Mouse (Mus musculus) lung, postnatal 10 days (tissue): Measurements from ENCODE around the gene Tbc1d20.
"Not testable (repeated sequence)": the region's sequence is repeated elsewhere in the genome, so short reads cannot be mapped to it uniquely, and the experiment has no call there.

ENCODE experiments used
- DNase-seq: peaks from one replicate; pipeline ENCODE4 v3.0.0; 2021

The Tbc1d20 gene

DNA sequence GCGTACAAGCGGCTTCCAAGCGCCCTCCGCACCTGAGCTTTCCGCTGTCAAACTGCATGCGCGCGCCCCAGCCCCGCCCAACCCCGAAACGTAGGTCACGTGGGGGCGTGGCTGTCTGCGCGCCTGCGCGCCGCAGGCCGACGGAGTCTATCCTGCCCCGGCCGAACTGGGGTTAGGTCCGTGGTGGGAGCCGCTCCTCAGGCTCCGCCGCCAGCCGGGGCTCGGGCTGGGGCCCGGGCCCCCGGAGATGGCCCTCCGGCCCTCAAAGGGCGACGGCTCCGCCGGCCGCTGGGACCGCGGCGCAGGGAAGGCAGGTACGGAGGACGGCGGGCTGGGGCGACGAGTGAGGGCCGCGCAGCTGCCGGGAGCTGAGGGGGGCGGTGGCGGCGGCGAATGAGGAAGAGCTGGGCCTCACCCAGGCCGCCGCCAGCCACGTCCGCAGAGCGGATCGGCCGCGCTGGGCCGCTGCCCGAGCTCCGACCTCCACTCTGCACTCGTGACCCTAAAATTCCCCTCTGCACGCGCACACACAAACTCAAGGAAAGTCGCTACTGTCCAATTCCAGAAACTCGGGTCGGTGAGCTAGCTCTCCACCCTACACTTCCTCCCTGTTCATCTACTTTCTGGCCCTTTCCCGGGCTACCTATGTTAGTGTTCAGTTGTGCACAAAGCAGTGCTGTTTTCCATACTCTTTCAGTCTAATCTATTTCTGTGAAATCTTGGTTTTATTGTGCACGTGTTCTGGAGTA lies at the start of gene Tbc1d20:
Gene Tbc1d20 (plus strand): TSS at position 102 of the 749 bp plus-strand sequence.
- DNase-seq, result peak; percentile 90

DNA sequence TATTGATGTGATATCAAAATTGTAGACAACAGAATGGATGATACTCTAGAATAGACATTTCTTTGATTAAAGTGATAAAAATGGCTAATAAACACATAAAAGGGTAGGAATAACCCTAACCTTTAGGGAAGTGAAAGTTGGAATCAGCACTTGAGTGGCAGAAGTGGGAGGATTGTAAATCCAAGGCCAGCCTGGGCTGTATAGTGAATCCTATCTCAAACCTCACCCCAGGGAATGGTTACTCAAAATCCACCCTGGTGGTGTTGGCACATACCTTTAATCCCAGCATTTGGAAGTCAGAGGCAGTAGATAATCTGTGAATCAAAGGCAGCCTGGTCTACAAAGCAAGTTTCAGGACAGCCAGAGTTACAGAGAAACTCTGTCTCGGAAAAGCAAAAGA lies 46.4 kb upstream of the Tbc1d20 start:
- no peak for DNase-seq

- no peak for DNase-seq
Measured at GRCm38 (mm10) chr2:152250511-152250910, 43.1 kb upstream of the Tbc1d20 start.

DNA sequence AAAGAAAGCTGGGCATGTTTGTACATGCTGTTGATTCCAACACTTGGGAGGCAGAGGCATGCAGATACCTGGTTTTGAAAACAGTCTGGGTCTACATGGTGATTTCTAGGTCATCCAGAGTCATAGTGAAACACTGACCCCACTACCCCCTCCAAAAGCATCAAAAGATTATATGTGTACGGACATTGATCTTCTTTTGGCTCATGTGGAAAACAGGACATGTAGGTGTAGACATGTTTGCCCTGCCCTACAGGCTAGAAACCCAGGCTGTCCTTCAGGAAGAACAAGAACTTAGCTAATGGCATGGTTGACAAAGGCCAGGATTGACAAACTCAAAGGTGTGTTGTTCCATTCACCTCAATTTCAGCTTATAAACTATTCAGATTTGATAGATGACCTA lies 33.9 kb upstream of the Tbc1d20 start:
- DNase-seq, result no peak

GRCm38 (mm10) chr2:152273639-152274038 lies 20.0 kb upstream of the Tbc1d20 start:
- DNase-seq, result no peak

DNA sequence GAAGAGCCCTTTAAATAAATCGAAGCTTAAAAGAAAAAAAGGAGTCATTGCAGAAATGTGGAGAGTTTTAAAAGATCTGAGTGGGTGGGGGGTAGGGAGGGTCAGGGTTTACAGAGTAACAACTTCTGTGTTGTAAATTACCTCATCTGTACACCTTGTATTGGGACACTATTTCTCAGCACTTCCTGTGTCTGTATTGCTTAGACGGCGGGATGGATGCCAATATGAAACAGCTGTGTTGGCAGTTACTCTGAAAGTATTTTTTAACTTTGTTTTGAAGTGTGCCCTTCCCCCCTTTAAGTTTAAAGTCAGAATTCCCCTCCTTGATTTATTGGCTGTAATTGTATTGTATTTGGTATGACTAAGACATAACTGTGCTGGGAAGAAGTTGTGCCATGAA lies 12.2 kb upstream of the Tbc1d20 start:
- peak; percentile 31 for DNase-seq

- no peak for DNase-seq
Measured at GRCm38 (mm10) chr2:152287560-152287959, 6.1 kb upstream of the Tbc1d20 start.

- DNase-seq, result no peak
Measured at GRCm38 (mm10) chr2:152288046-152288445, 5.6 kb upstream of the Tbc1d20 start.

DNA sequence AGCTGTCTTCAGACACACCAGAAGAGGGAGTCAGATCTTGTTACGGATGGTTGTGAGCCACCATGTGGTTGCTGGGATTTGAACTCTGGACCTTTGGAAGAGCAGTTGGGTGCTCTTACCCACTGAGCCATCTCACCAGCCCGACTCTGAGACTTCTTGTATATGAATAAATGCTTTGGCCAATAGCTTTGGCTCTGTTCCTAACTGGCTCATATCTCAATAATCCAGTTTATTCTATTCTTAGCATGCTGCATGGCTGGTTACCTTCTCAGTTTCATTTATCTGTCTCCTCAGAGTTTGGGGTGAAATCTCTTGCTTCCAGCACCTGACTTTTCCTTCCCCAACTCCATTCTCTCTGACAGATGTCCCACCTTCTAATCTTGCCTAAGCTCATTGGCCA lies 4.0 kb upstream of the Tbc1d20 start:
- not testable (repeated sequence) for DNase-seq

GRCm38 (mm10) chr2:152292475-152292874 lies 1.2 kb upstream of the Tbc1d20 start:
- DNase-seq, result no peak

- no peak for DNase-seq
Measured at GRCm38 (mm10) chr2:152293179-152293726, 375 bp upstream of the Tbc1d20 start.

DNA sequence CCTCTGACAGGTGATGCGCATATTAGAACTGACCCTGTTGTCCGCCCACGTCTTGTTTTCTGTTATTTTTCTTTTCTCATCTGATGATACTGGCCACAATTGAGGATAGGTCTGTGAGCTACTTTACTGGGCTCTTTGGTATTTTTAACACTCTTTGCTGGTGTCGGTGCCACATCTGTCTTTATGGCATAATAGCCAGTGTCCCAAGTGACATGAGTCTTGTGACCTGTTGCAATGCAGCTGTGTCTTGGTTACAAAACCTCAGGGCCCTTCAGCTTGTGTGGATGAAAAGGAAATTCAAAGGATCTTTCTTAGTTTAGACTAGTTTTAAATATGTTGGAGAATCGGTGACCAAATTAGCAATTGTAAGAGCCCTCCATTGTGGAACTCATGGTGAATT lies 913 bp downstream of the Tbc1d20 start:
- no peak for DNase-seq

- no peak for DNase-seq
Measured at GRCm38 (mm10) chr2:152302862-152303261, 9.2 kb downstream of the Tbc1d20 start.

GRCm38 (mm10) chr2:152303781-152304180 lies 10.2 kb downstream of the Tbc1d20 start:
- DNase-seq, result no peak

DNA sequence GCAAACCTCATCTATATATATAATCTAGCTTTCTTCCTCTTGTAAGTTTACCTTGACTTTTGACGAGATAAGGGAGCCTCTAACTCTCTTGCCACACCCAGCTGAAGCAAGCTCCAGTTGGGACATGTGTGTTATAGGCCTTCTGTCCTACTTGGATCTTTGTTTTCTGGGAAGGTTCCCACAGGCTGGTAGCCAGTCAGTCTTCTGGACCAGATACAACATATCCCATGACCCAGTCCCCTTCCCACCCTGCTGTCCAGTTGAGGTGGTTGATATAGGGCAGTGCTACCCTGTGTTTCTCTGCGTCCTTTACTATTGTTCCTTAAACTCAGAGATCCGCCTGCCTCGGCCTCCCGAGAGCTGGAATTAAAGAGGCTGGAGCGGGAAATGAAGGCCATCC lies 11.9 kb downstream of the Tbc1d20 start:
- DNase-seq, result no peak

GRCm38 (mm10) chr2:152307186-152307585 lies 13.6 kb downstream of the Tbc1d20 start:
- no peak for DNase-seq

DNA sequence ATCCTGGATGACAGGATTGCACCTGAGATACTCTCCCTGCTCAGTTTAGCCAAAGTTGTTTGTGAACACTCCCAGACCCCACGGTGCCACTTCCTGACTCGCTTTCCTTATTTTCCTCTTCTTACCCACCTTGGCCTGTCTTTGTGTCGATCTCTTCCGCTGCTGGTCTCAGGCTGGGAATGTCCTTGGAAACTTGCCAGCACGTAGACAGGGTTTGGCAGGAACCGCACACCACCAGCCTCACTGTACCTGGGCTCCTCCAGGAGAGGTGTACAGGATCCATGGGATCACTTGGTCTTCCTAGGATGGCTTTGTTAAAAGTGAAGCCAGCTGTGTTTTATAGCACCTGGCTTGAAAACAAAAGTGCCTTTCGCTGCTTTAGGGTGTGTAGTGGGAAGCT lies 19.4 kb downstream of the Tbc1d20 start:
- DNase-seq, result no peak

- DNase-seq, result no peak
Measured at GRCm38 (mm10) chr2:152313926-152314325, 20.3 kb downstream of the Tbc1d20 start.

DNA sequence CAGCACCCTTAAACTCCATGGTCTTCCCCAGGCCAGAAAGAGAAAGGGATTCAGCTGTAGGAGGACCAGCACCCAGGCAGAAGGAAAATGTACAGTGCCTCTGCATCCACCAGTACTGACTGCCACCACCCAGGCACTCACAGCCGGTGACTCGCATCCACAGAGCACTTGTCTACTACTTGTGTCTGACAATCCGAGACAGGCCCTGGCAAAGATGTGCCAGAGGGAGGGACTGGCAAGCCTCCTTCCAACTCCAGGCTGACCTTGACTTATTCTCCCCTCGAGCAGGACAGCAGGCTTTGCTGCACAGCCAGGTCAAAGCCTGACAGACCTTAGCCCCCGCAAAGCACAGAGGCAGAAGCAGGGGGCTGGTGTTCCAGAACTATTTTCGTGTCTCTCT lies 23.4 kb downstream of the Tbc1d20 start:
- DNase-seq, result no peak

DNA sequence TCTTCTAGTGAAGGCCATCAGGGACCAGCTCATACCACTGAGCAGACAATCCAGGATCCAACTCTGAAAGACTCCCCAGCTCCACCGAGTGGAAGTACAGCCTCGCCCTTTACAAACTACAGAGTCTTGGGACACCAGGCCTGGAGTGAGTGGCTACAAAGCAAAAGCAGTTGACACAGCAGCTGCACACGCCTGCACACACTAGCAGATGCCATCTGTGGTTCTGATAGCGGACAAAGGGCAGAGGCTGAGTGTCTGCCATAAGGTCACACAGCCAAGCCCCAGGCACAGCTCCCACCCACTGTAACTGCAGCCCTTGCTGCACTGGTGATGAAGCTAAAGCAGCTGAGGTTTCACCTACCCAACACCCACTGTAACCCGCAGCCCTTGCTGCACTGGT lies 27.9 kb downstream of the Tbc1d20 start:
- DNase-seq, result no peak

GRCm38 (mm10) chr2:152322198-152322597 lies 28.6 kb downstream of the Tbc1d20 start:
- DNase-seq, result no peak

- DNase-seq, result no peak
Measured at GRCm38 (mm10) chr2:152323971-152324370, 30.3 kb downstream of the Tbc1d20 start.

GRCm38 (mm10) chr2:152324842-152325241 lies 31.2 kb downstream of the Tbc1d20 start:
- no peak for DNase-seq

DNA sequence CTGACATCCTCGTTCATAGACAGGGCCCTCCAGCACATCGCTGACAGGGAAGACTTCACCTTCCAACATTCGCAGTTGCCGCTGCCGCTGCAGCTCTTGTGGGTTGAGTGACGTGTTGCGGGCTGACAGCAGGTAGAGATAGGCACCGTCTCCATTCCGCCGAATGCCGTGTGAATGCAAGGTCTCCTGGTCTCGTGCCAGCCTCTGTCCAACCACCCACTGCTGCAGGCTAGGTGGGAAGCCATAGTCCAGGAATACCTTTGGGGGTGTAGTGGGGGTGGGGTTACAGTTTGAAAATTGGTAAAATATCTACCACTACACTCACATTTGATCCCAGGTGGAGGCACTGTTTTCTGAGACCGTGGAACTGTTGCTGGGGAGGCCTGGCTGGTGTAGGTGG lies 32.5 kb downstream of the Tbc1d20 start:
- DNase-seq, result no peak

GRCm38 (mm10) chr2:152326654-152327053 lies 33.0 kb downstream of the Tbc1d20 start:
- no peak for DNase-seq
